Mouse (Mus musculus): ENCODE results near the gene Map3k10.

Gene Map3k10

GRCm38 (mm10) chr7:27609285-27609684 is 65.1 kb downstream of the Map3k10 start:
- DNase-seq (ENCODE audit: low read depth, low spot score), result no peak

- DNase-seq (ENCODE audit: low read depth, low spot score), result no peak
Measured at GRCm38 (mm10) chr7:27608130-27608529, 66.3 kb downstream of the Map3k10 start.

GRCm38 (mm10) chr7:27607580-27607979 is 66.8 kb downstream of the Map3k10 start:
- no peak for DNase-seq (ENCODE audit: low read depth, low spot score)

- DNase-seq (ENCODE audit: low read depth, low spot score), result no peak
Measured at GRCm38 (mm10) chr7:27606481-27607254, 67.7 kb downstream of the Map3k10 start.

Data from A20 (cell line).